Mouse (Mus musculus): ENCODE data around the gene 6030445D17Rik.

GRCm38 (mm10) chr4:136451564-136451963 lies 10.5 kb upstream of the 6030445D17Rik start:
- TF ChIP-seq CTCF (IDR thresholded peaks at IDR 0.05; ENCODE audit: control insufficient read depth, insufficient read depth, low read length), result no peak
- TF ChIP-seq POLR2A (IDR thresholded peaks at IDR 0.05; ENCODE audit: borderline replicate concordance, control insufficient read depth, low read depth, low read length), result no peak

Data from bone marrow, adult 2 months (tissue).